Mouse (Mus musculus) left cerebral cortex, postnatal 4 days (tissue): ENCODE results near the gene Ddx39. TPM values are rescaled to one million over a fixed set of nuclear protein-coding genes. Genes with fewer than 3 reads are reported as not detected.

ENCODE experiments used
- DNase-seq: peaks from one replicate; pipeline ENCODE4 v3.0.0-alpha.2; 2022
- intact Hi-C: fragments of 180-260 bp; cut with DNase I; formaldehyde crosslinking; loops from one replicate; pipeline ENCODE4 v1.15.1; 2025
- microRNA-seq: library from miRNA; unstranded; fragments of <30 nt; microRNA quantifications from one replicate; pipeline ENCODE4 v1.2.0, GENCODE M21; 2022
- total RNA-seq, 2 experiments: library from RNA; stranded (reverse); gene quantifications; 2 replicates each; pipeline ENCODE4 v1.2.3; 2021

Ddx39 gene
- total RNA-seq, 2 experiments from 2014 or later, result 39.1 to 39.7 TPM

DNA sequence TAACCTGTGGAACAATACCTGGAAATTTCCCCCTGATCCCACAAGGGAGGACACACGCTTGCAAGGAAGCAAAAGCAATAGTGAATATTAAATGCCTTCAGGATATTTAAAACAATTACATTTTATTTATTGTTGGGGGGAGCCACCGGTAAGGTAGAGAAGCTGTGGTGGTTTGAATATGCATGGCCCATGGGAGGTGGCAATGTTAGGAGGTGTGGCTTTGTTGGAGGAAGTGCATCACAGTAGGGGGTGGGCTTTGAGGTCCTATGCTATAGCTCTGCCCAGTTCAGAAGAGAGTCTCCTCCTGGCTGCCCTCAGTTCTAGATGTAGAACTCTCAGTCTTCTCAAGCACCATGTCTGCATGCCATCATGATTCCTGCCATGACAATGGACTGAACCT lies 49.7 kb downstream of the Ddx39 start:
- intact Hi-C loops, result no loop called here
- no peak for DNase-seq

DNA sequence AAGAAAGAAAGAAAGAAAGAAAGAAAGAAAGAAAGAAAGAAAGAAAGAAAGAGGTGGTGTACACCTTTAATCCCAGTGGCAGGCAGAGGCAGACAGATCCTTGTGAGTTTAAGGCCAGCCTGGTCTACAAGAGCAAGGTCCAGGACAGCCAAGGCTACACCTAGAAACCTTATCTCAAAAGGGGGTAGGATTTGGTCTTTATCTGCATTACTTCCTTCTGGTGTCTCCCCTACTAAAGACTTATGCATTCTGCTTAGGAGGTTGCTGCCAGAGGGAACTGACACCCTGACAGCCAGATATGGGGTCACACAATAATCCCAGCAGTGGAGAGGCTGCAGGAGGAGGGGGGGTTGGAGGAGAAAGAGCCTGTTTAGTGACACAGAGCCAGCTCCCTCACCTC lies 50.7 kb downstream of the Ddx39 start:
- DNase-seq, result no peak
- intact Hi-C loops, result no loop called here

DNA sequence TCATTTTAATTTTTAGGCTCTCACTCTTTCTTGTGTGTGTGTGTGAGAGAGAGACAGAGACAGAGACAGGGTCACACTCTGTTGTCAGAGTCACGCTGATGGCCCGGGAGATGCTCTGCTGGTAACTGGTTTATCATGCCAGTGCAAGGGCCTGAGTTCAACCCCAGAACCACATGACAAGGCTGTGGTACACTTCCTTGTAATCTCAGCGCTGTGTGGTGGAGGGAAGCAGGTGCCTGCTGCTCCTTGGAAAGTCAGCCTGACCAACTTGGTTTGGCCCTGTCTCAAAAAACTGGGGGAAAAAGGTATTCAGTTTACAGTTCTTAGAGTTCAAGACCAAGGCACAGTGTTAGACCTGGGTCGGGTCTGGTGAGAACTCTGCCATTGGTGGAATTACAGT lies 52.5 kb downstream of the Ddx39 start:
- no peak for DNase-seq
- intact Hi-C loops, result no loop called here

GRCm38 (mm10) chr8:83768526-83768925 lies 53.5 kb downstream of the Ddx39 start:
- no peak for DNase-seq
- intact Hi-C loops, result no loop called here

- intact Hi-C loops, result loop anchor here (10.0 kb wide), 1 partner anchor 185 kb away; the partner anchor contains the start of genes Asf1b and Gm10644
- DNase-seq, result no peak
Observed at GRCm38 (mm10) chr8:83769720-83770119, 54.7 kb downstream of the Ddx39 start.

GRCm38 (mm10) chr8:83770669-83771068 lies 55.7 kb downstream of the Ddx39 start:
- DNase-seq, result no peak
- intact Hi-C loops, result loop anchor here (10.0 kb wide), 1 partner anchor 184 kb away; the partner anchor contains the start of genes Asf1b and Gm10644

GRCm38 (mm10) chr8:83771791-83772190 lies 56.8 kb downstream of the Ddx39 start:
- intact Hi-C loops, result loop anchor here (10.0 kb wide), 1 partner anchor 183 kb away; the partner anchor contains the start of genes Asf1b and Gm10644
- DNase-seq, result no peak

GRCm38 (mm10) chr8:83772701-83773451 lies 57.9 kb downstream of the Ddx39 start:
- peak; percentile 31 for DNase-seq
- intact Hi-C loops, result loop anchor here (10.0 kb wide), 1 partner anchor 182 kb away; the partner anchor contains the start of genes Asf1b and Gm10644

GRCm38 (mm10) chr8:83773452-83773846 lies 58.5 kb downstream of the Ddx39 start:
- no peak for DNase-seq

DNA sequence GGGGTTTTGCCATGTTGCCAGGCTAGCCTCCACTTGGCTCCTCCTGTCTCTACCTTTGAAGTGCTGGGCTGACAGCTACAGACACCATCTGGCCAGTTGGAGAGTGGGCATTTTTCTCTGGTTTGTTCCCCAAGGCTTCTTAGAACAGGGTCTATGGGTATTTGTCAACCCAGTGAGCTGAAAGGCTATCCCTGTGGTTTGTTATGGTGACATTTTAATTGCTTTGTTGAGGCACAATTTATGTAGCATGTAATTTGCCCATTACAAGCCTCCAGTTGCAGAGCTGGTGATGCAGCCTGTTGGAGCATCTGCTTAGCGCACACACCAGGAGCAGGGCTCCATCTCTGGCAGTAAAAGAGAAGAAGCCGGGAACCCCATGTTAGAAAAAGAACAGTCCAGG lies 59.2 kb downstream of the Ddx39 start:
- intact Hi-C loops, result loop anchor here (10.0 kb wide), 1 partner anchor 181 kb away; the partner anchor contains the start of genes Asf1b and Gm10644
- DNase-seq, result no peak

More at GRCm38 (mm10) chr8:83773452-83773846, 58.5 kb downstream of the Ddx39 start:
- intact Hi-C loops, result loop anchor here (10.0 kb wide), 1 partner anchor 181 kb away; the partner anchor contains the start of genes Asf1b and Gm10644

Small RNAs within 50 kb of the gene (microRNA-seq; reads per million reads assigned to microRNA genes)
- gene Mir1668, result not detected

Other genes with a start within 250 kb of the Ddx39 start
- gene Olfr370, start 179.4 kb upstream of the Ddx39 start, total RNA-seq, result not detected
- 100 to 1,000 TPM; 120 to 136 TPM for gene Ndufb7, start 148.5 kb upstream of the Ddx39 start, total RNA-seq
- gene Tecr, start 107.2 kb upstream of the Ddx39 start, total RNA-seq, result 100 to 1,000 TPM; 610 to 661 TPM
- gene Dnajb1, start 107.0 kb upstream of the Ddx39 start, total RNA-seq, result 10 to 100 TPM; 35.3 to 35.9 TPM
- 10 to 100 TPM; 74.7 to 77.4 TPM for gene Gipc1, start 62.5 kb upstream of the Ddx39 start, total RNA-seq
- 1 to 10 TPM in 1 of 2 experiments, under 1 TPM in 1; 0.95 to 1.1 TPM for gene Ptger1, start 48.5 kb upstream of the Ddx39 start, total RNA-seq
- gene Pkn1, start 16.0 kb upstream of the Ddx39 start, total RNA-seq, result 100 to 1,000 TPM in 1 of 2 experiments, 10 to 100 TPM in 1; 98.7 to 107 TPM
- gene Adgre5, start 26.1 kb downstream of the Ddx39 start, total RNA-seq, result 10 to 100 TPM in 1 of 2 experiments, 1 to 10 TPM in 1; 9.4 to 11.5 TPM
- 100 to 1,000 TPM; 398 to 418 TPM for gene Adgrl1, start 184.9 kb downstream of the Ddx39 start, total RNA-seq
- under 1 TPM; 0.20 to 0.26 TPM for gene Gm10644, start 240.0 kb downstream of the Ddx39 start, total RNA-seq
- 1 to 10 TPM; 2.5 to 2.7 TPM for gene Asf1b, start 240.3 kb downstream of the Ddx39 start, total RNA-seq